Mouse (Mus musculus) G1E (cell line): Measurements from ENCODE around the gene Tpmt. TPM values are rescaled to one million over a fixed set of nuclear protein-coding genes. Genes with fewer than 3 reads are reported as not detected.

Experiments used
- ATAC-seq: 2 replicates; pipeline ENCODE4 v1.8.0; 2016; ENCODE audit warnings: mild to moderate bottlenecking; ENCODE audit not compliant: insufficient number of reproducible peaks, poor library complexity, low FRiP score, severe bottlenecking; ENCODE audit errors: extremely low read depth
- DNase-seq: peaks from one replicate; pipeline ENCODE4 v3.0.0; 2012; ENCODE audit warnings: low spot score
- H3K27me3 ChIP-seq: 2 replicates; pipeline ENCODE4 v1.6.1; 2012; ENCODE audit warnings: mild to moderate bottlenecking, low read length, inconsistent platforms; ENCODE audit not compliant: insufficient read depth
- H3K36me3 ChIP-seq: replicated peaks from 2 replicates; pipeline ENCODE3; 2012; ENCODE audit warnings: mild to moderate bottlenecking, inconsistent platforms
- H3K4me1 ChIP-seq: 2 replicates; pipeline ENCODE4 v1.6.1; 2012; ENCODE audit warnings: low read depth, low read length, inconsistent platforms, mixed read lengths; ENCODE audit not compliant: insufficient read depth
- H3K4me3 ChIP-seq: 2 replicates; pipeline ENCODE4 v1.5.1; 2012; ENCODE audit warnings: low read depth, mild to moderate bottlenecking, inconsistent platforms, low read length, moderate library complexity, mixed read lengths
- H3K9me3 ChIP-seq: replicated peaks from 2 replicates; pipeline ENCODE4 v1.6.1; 2012; ENCODE audit warnings: inconsistent platforms
- CTCF ChIP-seq: IDR thresholded peaks from 2 replicates; pipeline ENCODE4 v1.5.1; 2012; ENCODE audit warnings: low read depth, low read length, inconsistent platforms, mixed read lengths
- GATA1 ChIP-seq: IDR thresholded peaks from 2 replicates; pipeline ENCODE4 v1.6.1; 2012; ENCODE audit warnings: borderline replicate concordance, low read length, inconsistent platforms, mixed read lengths
- GATA2 ChIP-seq: IDR thresholded peaks from 2 replicates; pipeline ENCODE4 v1.6.1; 2012; ENCODE audit warnings: low read depth, low read length, inconsistent platforms, borderline replicate concordance
- POLR2AphosphoS5 ChIP-seq: IDR thresholded peaks from 2 replicates; pipeline ENCODE4 v1.6.1; 2012; ENCODE audit warnings: low read depth, low read length, inconsistent platforms; ENCODE audit not compliant: insufficient replicate concordance
- TAL1 ChIP-seq: conservative IDR thresholded peaks from 2 replicates; pipeline ENCODE4 v1.6.1; 2012; ENCODE audit warnings: low read depth, low read length, inconsistent platforms, mixed read lengths
- polyA plus RNA-seq: library from polyadenylated mRNA; stranded (reverse); fragments of >175 nt; gene quantifications from 2 replicates; pipeline ENCODE4 v1.2.3, GENCODE M21; 2012
- total RNA-seq, 2 experiments: library from RNA; stranded (forward) in 1 of 2; stranded (reverse) in 1 of 2; fragments of 200-1000 nt in 1 of 2; fragments of >200 nt in 1 of 2; fragmentation: Nextera tagmentation in 1 of 2; gene quantifications; 2 replicates each; pipeline ENCODE4 v1.2.3; 2014 to 2017

Gene Tpmt
- total and polyA plus RNA-seq, 3 experiments, result 0.16 to 15.1 (median 11.4) TPM

- Histone ChIP-seq H3K27me3 (no peaks in the 10 kb centered on the region), H3K36me3 (peaks cover 78% of the 10 kb centered on the region), H3K4me1 (no peaks in the 10 kb centered on the region), H3K4me3 (no peak overlapping the region), H3K9me3 (no peaks in the 10 kb centered on the region)
- DNase-seq (no peak), ATAC-seq (no peak)
- TF ChIP-seq CTCF (no peak), POLR2AphosphoS5 (no peak), GATA2 (no peak), TAL1 (no peak), GATA1 (no peak)
These were observed 19.6 kb upstream of the Tpmt start for GRCm38 (mm10) chr13:47063985-47064760.

- H3K27me3 ChIP-seq, result no peaks in the 10 kb centered on the region
These were observed 18.2 kb upstream of the Tpmt start for GRCm38 (mm10) chr13:47062756-47063155.

GRCm38 (mm10) chr13:47056781-47057180 is 12.2 kb upstream of the Tpmt start:
- ATAC-seq (no peak), DNase-seq (no peak)
- no peaks in the 10 kb centered on the region for H3K27me3 ChIP-seq
- H3K4me1 ChIP-seq, result no peaks in the 10 kb centered on the region
- H3K36me3 ChIP-seq, result peaks cover 74% of the 10 kb centered on the region
- H3K4me3 ChIP-seq, result no peak overlapping the region
- TF ChIP-seq TAL1, result no peak
- no peaks in the 10 kb centered on the region for H3K9me3 ChIP-seq

More at GRCm38 (mm10) chr13:47062756-47063155, 18.2 kb upstream of the Tpmt start:
- no peaks in the 10 kb centered on the region for H3K9me3 ChIP-seq
- DNase-seq, result no peak
- no peak overlapping the region for H3K4me3 ChIP-seq
- H3K4me1 ChIP-seq, result no peaks in the 10 kb centered on the region
- peaks cover 79% of the 10 kb centered on the region for H3K36me3 ChIP-seq
- TF ChIP-seq POLR2AphosphoS5, result no peak
- no peak for TF ChIP-seq TAL1
- TF ChIP-seq CTCF, result no peak
- no peak for TF ChIP-seq GATA1
- no peak for TF ChIP-seq GATA2
- no peak for ATAC-seq

GRCm38 (mm10) chr13:47056126-47056525 is 11.6 kb upstream of the Tpmt start:
- Histone ChIP-seq H3K4me1 (no peaks in the 10 kb centered on the region), H3K4me3 (no peak overlapping the region), H3K36me3 (peaks cover 76% of the 10 kb centered on the region), H3K9me3 (no peaks in the 10 kb centered on the region), H3K27me3 (no peaks in the 10 kb centered on the region)
- no peak for DNase-seq
- ATAC-seq, result no peak
- no peak for TF ChIP-seq GATA2
- no peak for TF ChIP-seq POLR2AphosphoS5
- no peak for TF ChIP-seq TAL1
- no peak for TF ChIP-seq CTCF

GRCm38 (mm10) chr13:47053971-47054370 is 9.4 kb upstream of the Tpmt start:
- no peaks in the 10 kb centered on the region for H3K27me3 ChIP-seq
- H3K9me3 ChIP-seq, result no peaks in the 10 kb centered on the region
- peaks cover 77% of the 10 kb centered on the region for H3K36me3 ChIP-seq
- TF ChIP-seq GATA2 (no peak), TAL1 (no peak), CTCF (no peak), GATA1 (no peak), POLR2AphosphoS5 (no peak)
- ATAC-seq (no peak), DNase-seq (no peak)
- H3K4me3 ChIP-seq, result no peak overlapping the region
- no peaks in the 10 kb centered on the region for H3K4me1 ChIP-seq

GRCm38 (mm10) chr13:47050009-47050408 is 5.5 kb upstream of the Tpmt start:
- DNase-seq (no peak), ATAC-seq (no peak)
- no peak overlapping the region for H3K4me3 ChIP-seq
- TF ChIP-seq GATA1 (no peak), TAL1 (no peak)
- peaks cover 61% of the 10 kb centered on the region for H3K36me3 ChIP-seq
- H3K27me3 ChIP-seq, result no peaks in the 10 kb centered on the region
- H3K4me1 ChIP-seq, result no peaks in the 10 kb centered on the region
- no peaks in the 10 kb centered on the region for H3K9me3 ChIP-seq

- ATAC-seq (no peak), DNase-seq (no peak)
- peaks cover 10% of the 10 kb centered on the region for H3K4me1 ChIP-seq
- H3K4me3 ChIP-seq, result no peak overlapping the region
- peaks cover 47% of the 10 kb centered on the region for H3K36me3 ChIP-seq
- TF ChIP-seq TAL1 (no peak), GATA2 (no peak), CTCF (no peak), GATA1 (no peak), POLR2AphosphoS5 (no peak)
- H3K27me3 ChIP-seq, result no peaks in the 10 kb centered on the region
- no peaks in the 10 kb centered on the region for H3K9me3 ChIP-seq
These were observed 3.5 kb upstream of the Tpmt start for GRCm38 (mm10) chr13:47047996-47048395.
